20 mouse cellular contexts compared by ENCODE assay signal in genomic region chr1:77432489-77432888, GRCm38 (mm10).
A peak's percentile ranks its signal among the peaks of the same experiment; 100 is the strongest.
DNase-seq lines count a peak whose midpoint lies in the region; ATAC-seq lines count a peak whose summit lies in the region.
"Had no signal": no experiment of that assay in that cellular context is flagged by ENCODE, and none has a peak within 500 bp of the region (broad histone marks: within the 10 kb centered on the region; RNA-seq: fewer than 3 reads in every experiment).

No protein-coding gene starts in this region.

- H3K36me3 ChIP-seq in intestine, embryonic 15.5 days: no peaks in the 10 kb centered on the region
- H3K36me3 ChIP-seq in intestine, embryonic 16.5 days (ENCODE audit: control insufficient read depth, insufficient read depth, low read length): no peaks in the 10 kb centered on the region

- ATAC-seq in intestine, embryonic 15.5 days: peak; percentile 62; the same call in 1 of the 2 replicates
- peak; percentile 60 for ATAC-seq in intestine, embryonic 16.5 days
- ATAC-seq: forebrain, embryonic 14.5 days; forebrain, postnatal 0 days had no signal

- H3K4me1 ChIP-seq in intestine, embryonic 15.5 days (replicated peaks): no peaks in the 10 kb centered on the region
- peaks cover 2% of the 10 kb centered on the region; the same call in 1 of the 2 replicates for H3K4me1 ChIP-seq in intestine, embryonic 16.5 days (ENCODE audit: control insufficient read depth, insufficient read depth, low read length)
- H3K4me1 ChIP-seq: embryonic facial prominence, embryonic 12.5 days had no signal

- no peak overlapping the region for H3K27ac ChIP-seq in intestine, embryonic 15.5 days
- H3K27ac ChIP-seq in intestine, embryonic 16.5 days (ENCODE audit: low read length): no peak overlapping the region
- H3K27ac ChIP-seq: embryonic facial prominence, embryonic 10.5 days; embryonic facial prominence, embryonic 12.5 days; forebrain, embryonic 12.5 days had no signal

- no peak overlapping the region for H3K4me2 ChIP-seq in intestine, embryonic 15.5 days (replicated peaks)
- no peak overlapping the region for H3K4me2 ChIP-seq in intestine, embryonic 16.5 days (ENCODE audit: low read depth, low read length)
- H3K4me2 ChIP-seq: embryonic facial prominence, embryonic 12.5 days; forebrain, embryonic 12.5 days had no signal

- no peaks in the 10 kb centered on the region for H3K9me3 ChIP-seq in intestine, embryonic 15.5 days
- H3K9me3 ChIP-seq in intestine, embryonic 16.5 days (ENCODE audit: control insufficient read depth, low read length): no peaks in the 10 kb centered on the region
- H3K9me3 ChIP-seq: embryonic facial prominence, embryonic 10.5 days; embryonic facial prominence, embryonic 12.5 days; forebrain, embryonic 12.5 days had no signal

- no peak overlapping the region for H3K4me3 ChIP-seq in intestine, embryonic 15.5 days (replicated peaks)
- H3K4me3 ChIP-seq in intestine, embryonic 16.5 days (ENCODE audit: low read length): no peak overlapping the region
- H3K4me3 ChIP-seq: embryonic facial prominence, embryonic 10.5 days; embryonic facial prominence, embryonic 12.5 days; forebrain, embryonic 12.5 days had no signal

- DNase-seq in heart, adult 11 months: peak; percentile 46
- DNase-seq in heart, adult 9 months (ENCODE audit: low spot score in 2 of 2): no peak
- peak; percentile 28 for DNase-seq in yolk sac, embryonic 10.5 days (ENCODE audit: low spot score)
- no peak for DNase-seq in cerebellum, postnatal 14 days
- DNase-seq in lung, postnatal 36 days: no peak
- DNase-seq: adrenal gland, adult 2 months; adrenal gland, postnatal 10 days; adrenal gland, postnatal 25 days; cerebellum, adult 11 months; cerebellum, adult 18-20 months; cerebellum, adult 8-10 months; cerebellum, adult 9-11 months; cerebellum, postnatal 25 days; forebrain, postnatal 0 days had no signal

- no peak overlapping the region for H3K9ac ChIP-seq in intestine, embryonic 15.5 days
- no peak overlapping the region for H3K9ac ChIP-seq in intestine, embryonic 16.5 days (ENCODE audit: low read depth, low read length)
- H3K9ac ChIP-seq: embryonic facial prominence, embryonic 12.5 days; forebrain, embryonic 12.5 days; forebrain, postnatal 0 days had no signal

- no peaks in the 10 kb centered on the region for H3K27me3 ChIP-seq in intestine, embryonic 15.5 days (replicated peaks)
- no peaks in the 10 kb centered on the region for H3K27me3 ChIP-seq in intestine, embryonic 16.5 days (replicated peaks; ENCODE audit: control insufficient read depth, insufficient read depth, low read length)
- H3K27me3 ChIP-seq: embryonic facial prominence, embryonic 12.5 days; forebrain, embryonic 12.5 days had no signal

- WGBS in intestine, embryonic 15.5 days: 77% methylated on average over 2 of the region's 2 CpGs
- 73% methylated on average over 2 of the region's 2 CpGs for WGBS in intestine, embryonic 16.5 days

Comparison
In these comparisons a context has a peak if more than half of its experiments do, and no peak if none do; other contexts are left out.
1. DNase-seq: peak in heart, adult 11 months (single experiment) and yolk sac, embryonic 10.5 days (single experiment); none in heart, adult 9 months (0 of 2), cerebellum, postnatal 14 days (0 of 2) and lung, postnatal 36 days (single experiment).